Mouse (Mus musculus): ENCODE measurements around the gene Ric8b. TPM values are rescaled to one million over a fixed set of nuclear protein-coding genes. Genes with fewer than 3 reads are reported as not detected.

Gene Ric8b
- total RNA-seq, 2 experiments from 2014 or later: 57.5 to 57.7 TPM

DNA sequence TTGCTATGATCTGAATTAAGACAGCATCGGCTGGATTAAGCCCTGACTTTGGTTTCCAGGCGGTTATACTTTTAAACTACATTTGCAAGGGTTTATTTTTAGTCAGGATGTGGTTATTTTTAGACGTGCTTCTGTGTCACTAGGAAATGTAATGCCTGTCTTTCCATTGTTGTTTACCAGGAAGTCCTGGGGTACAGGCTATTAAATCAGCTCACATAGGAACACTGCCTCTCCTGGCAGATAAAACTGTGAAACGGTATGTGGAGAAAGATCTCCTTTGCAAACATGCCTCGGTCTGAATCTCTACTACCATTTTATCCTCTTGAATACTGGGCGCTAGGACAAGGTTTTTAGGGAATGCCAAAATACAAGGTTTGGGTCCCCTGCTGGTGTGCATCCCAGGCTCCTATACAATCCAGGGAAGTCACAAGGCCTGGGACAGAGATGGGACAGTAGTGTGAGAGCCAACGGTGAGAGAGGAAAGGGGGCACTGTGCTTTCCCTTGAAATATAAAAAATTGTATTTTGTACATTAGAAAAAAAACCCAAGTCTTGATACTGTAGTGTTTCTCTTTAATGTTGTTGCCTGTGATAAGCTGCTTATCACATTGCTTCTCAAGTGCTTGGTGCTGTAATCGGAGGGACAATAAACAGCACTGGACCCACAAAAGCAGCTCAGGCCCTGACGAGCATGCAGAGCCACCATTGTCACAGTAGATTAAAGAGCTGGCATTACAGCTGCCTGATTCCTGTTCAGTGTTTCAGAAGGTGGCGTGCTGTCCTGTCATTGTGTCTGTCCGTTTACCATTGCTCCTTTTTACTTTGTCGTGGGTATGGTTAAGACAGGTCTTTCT, 51.7 kb downstream of the Ric8b start:
- H3K27ac ChIP-seq: no peak overlapping the region
- DNase-seq (ENCODE audit: extremely low spot score in 1 of 2, low spot score in 2 of 2): no peak
- intact Hi-C loops (cut with DNase I): no loop called here
- no peak overlapping the region for H3K4me3 ChIP-seq
- no peak for TF ChIP-seq CTCF (IDR thresholded peaks at IDR 0.05)

DNA sequence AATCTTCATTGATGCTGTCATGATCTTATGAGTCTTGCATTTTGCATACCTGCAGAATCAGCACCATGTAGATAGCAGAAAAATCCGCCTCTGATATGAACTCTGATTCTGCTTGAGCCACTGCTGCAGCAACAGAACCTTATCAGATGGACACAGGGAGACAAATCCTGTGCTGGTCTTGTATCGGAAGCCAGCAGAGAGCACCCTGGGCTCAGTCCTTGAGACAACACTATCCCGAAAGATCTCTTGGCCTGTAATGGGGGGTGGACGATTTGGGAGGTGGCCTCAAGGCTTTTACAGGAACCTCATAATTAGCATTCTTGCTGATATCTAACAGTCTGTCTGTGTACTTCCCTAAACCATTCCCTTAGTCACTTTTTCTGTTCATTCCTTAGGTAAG, 57.8 kb downstream of the Ric8b start:
- intact Hi-C loops (cut with DNase I): no loop called here
- DNase-seq (ENCODE audit: extremely low spot score in 1 of 2, low spot score in 2 of 2): no peak
- Histone ChIP-seq H3K4me3 (no peak overlapping the region), H3K27ac (no peak overlapping the region)
- no peak for TF ChIP-seq CTCF (IDR thresholded peaks at IDR 0.05)

DNA sequence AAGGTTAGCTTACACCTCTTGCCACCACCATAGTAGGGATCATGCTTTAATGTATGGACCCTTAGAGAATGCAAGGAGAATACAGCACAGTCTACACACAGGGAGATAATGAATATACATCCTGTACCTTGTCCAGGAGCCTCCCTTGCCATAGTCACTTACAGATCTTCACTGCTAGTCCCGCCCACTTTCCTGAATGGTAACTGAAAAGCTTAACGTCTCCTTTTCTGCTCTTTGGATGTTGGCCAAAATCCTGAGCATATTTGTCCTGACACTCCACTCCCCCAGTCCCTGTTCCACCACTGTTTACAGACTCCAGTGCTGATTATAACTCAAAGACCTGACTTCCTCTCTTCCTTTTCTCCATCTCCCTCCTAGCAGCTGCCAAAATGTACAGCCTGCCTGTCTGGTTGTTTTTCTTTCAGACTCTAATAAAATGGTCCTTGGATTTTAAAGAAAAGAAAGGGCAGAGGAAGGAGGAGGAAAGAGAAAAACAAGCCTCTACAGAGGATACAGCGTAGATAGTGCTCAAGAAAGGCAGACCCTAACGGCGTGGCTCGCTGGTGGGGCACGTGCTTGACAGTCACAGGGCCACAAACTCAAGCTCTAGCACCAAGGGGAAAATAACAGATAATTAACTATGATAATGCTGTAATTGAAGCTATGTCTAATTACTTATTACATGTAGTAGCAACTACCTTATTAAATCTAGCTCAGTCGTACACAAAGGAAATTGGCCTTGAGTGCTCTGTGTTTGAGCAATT, 59.4 kb downstream of the Ric8b start:
- intact Hi-C loops (cut with DNase I): no loop called here
- no peak for DNase-seq (ENCODE audit: extremely low spot score in 1 of 2, low spot score in 2 of 2)
- no peak overlapping the region for H3K27ac ChIP-seq
- no peak overlapping the region for H3K4me3 ChIP-seq
- no peak for TF ChIP-seq CTCF (IDR thresholded peaks at IDR 0.05)

DNA sequence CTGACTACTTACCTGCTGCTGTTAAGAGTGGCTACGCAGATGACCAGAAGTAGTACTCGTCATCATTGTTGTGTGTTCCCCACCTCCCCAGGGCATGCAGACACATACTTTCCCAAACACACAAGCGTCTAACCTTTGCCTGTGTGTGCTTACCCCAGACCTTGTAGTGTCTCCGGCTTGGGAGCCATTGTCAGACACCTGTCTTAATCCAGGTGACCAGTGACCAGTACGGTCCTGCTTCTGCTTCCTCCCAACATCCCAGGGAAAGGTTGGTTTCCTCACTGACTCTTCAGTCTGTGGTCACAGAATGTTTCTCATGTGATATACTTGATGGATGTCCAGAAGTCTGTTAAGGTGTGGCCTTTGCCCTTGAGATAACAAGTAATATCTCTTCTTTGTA, 62.9 kb downstream of the Ric8b start:
- H3K4me3 ChIP-seq: no peak overlapping the region
- DNase-seq (ENCODE audit: extremely low spot score in 1 of 2, low spot score in 2 of 2): no peak
- no peak for TF ChIP-seq CTCF (IDR thresholded peaks at IDR 0.05)
- intact Hi-C loops (cut with DNase I): no loop called here
- no peak overlapping the region for H3K27ac ChIP-seq

DNA sequence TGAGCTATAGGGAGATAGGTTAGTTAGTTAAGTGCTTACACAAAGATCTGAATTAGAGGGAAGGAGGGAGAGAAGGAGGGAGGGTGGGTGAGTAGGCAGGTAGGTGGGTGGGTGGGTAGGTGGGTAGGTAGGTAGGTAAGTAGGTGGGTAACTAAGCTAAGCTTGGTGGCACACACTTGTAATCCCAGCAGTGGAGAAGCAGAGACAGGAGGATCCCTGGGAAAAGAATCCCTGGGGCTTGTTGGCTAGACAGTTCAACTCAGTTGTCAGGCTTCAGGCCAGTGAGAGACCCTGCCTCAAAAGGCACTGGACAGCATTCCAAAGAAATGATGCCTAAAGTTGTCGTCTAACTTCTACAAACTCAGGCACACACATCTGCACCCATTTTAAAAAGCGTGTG, 64.0 kb downstream of the Ric8b start:
- Histone ChIP-seq H3K4me3 (no peak overlapping the region), H3K27ac (no peak overlapping the region)
- intact Hi-C loops (cut with DNase I): no loop called here
- no peak for TF ChIP-seq CTCF (IDR thresholded peaks at IDR 0.05)
- no peak for DNase-seq (ENCODE audit: extremely low spot score in 1 of 2, low spot score in 2 of 2)

DNA sequence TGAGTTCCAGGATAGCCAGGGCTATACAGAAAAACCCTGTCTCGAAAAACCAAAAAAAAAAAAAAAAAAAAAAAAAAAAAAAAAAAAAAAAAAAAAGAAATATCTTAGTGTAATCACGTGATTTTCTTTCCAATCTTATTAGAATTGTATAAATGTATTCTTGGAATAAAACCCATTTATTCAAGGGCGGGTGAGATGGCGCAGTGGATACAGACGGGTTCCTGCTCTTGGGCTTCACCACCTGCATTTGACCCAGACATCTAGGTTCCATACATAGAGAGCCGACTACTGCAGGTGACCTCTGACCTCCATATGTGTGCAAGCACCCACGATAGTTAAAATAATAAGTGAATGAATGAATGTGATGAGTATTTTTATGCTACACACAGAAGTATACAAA, 65.3 kb downstream of the Ric8b start:
- Histone ChIP-seq H3K4me3 (no peak overlapping the region), H3K27ac (no peak overlapping the region)
- intact Hi-C loops (cut with DNase I): no loop called here
- no peak for TF ChIP-seq CTCF (IDR thresholded peaks at IDR 0.05)
- DNase-seq (ENCODE audit: extremely low spot score in 1 of 2, low spot score in 2 of 2): no peak

DNA sequence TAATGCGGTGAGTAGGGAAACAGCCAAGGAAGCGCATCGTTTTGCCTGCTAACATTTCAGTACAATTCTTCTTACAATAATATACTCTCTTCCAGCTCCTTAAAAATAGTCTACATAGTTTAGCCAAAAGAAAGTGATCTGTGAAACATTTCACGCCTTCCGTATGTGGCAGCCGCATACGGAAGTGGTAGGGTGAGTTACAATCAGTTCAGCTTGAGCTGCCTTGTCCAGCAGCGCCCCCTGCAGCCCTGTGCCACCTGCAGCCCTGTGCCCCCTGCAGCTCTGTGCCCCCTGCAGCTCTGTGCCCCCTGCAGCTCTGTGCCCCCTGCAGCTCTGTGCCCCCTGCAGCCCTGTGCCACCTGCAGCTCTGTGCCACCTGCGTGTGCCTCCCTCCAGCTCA, 68.5 kb downstream of the Ric8b start:
- H3K27ac ChIP-seq: no peak overlapping the region
- H3K4me3 ChIP-seq: no peak overlapping the region
- DNase-seq (ENCODE audit: extremely low spot score in 1 of 2, low spot score in 2 of 2): peak; percentile 49 to 71
- intact Hi-C loops (cut with DNase I): loop anchor here (1.0 to 5.0 kb wide), 3 partner anchors 151 to 339 kb away; no protein-coding TSS in a partner anchor
- peak; percentile 62 for TF ChIP-seq CTCF (IDR thresholded peaks at IDR 0.05)

DNA sequence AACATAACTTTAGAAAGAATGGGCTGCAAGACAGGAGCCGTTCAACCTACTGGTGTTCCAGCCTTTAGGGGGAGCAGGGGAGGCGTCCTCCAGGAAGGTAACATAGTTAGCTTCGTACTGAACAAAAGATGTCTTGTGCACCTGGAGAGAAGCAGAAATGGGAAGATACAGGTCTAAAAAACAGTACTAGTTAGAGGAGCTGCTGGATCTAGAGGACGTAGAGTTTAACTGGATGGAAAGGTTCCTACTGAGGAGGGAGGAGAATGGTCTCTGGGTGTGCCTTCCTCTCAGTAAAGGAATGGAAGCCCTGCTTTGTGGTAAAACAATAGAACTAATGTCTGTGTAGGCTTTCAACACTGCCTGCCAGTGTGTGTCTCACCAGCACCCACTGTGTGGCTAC, 70.2 kb downstream of the Ric8b start:
- intact Hi-C loops (cut with DNase I): loop anchor here (5.0 kb wide), 2 partner anchors 280 to 340 kb away; no protein-coding TSS in a partner anchor
- TF ChIP-seq CTCF (IDR thresholded peaks at IDR 0.05): peak; percentile 16; the same call in 1 of the 2 replicates
- Histone ChIP-seq H3K27ac (no peak overlapping the region), H3K4me3 (no peak overlapping the region)
- no peak for DNase-seq (ENCODE audit: extremely low spot score in 1 of 2, low spot score in 2 of 2)

DNA sequence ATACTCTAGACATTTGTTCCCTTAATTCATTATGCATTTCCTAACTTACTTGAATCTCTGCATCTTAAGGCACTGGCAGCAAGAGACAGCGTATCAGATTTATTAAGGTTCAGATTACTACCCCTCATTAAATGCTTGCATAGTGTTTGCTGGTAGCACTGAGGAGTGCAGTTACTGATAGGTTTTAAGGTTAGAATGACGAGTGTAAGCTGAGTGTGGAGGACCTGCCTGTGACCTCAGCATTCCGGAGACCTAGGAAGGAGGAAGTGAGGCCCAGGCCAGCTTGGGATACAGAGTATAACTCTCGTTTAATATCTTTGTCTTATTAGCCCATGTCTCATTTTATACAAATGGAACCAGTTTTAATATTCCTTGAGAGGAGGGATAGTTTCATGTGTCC, 71.2 kb downstream of the Ric8b start:
- H3K27ac ChIP-seq: no peak overlapping the region
- no peak overlapping the region for H3K4me3 ChIP-seq
- intact Hi-C loops (cut with DNase I): loop anchor here (5.0 kb wide), 2 partner anchors 281 to 341 kb away; no protein-coding TSS in a partner anchor
- TF ChIP-seq CTCF (IDR thresholded peaks at IDR 0.05): no peak
- DNase-seq (ENCODE audit: extremely low spot score in 1 of 2, low spot score in 2 of 2): no peak

DNA sequence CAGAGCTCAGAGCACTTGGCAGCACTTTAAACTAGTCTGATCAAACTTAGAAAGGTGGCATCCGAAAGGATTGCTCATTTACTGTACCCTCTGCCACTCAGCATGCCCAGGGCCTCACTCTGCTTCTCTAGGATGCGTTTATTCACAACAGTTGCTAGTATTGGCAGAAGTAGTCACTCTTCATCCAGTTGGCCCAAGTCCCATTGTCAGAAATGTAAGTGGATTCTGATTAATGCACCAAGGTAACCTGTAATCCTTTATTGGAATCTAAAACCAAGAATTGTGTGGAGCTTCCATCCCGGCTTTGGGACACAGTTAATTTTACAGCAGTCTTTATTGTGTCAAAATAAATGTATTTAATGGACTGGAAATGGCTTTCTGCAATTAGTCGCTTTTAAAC, 76.9 kb downstream of the Ric8b start:
- intact Hi-C loops (cut with DNase I): no loop called here
- no peak for DNase-seq (ENCODE audit: extremely low spot score in 1 of 2, low spot score in 2 of 2)
- no peak for TF ChIP-seq CTCF (IDR thresholded peaks at IDR 0.05)
- H3K27ac ChIP-seq: no peak overlapping the region
- no peak overlapping the region for H3K4me3 ChIP-seq

DNA sequence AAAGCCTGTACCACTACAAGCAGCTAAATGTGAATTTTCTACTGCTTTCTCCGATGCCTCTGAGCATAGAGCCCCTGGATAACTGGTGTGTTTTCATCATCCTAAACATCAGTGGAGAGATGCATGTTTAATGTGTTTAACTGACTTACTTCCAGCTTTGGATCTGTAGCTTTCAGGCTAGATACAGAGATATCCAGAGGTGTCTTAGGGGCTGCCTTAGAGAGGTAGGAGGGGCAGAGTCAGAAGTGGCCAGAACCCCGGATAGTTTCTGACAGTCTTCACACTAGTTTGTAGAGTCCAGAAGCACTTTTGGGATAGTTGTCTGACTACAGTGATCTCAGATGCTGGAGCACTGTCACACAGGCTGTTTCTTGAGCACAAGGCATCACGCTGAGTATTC, 77.6 kb downstream of the Ric8b start:
- no peak overlapping the region for H3K27ac ChIP-seq
- intact Hi-C loops (cut with DNase I): no loop called here
- no peak for DNase-seq (ENCODE audit: extremely low spot score in 1 of 2, low spot score in 2 of 2)
- TF ChIP-seq CTCF (IDR thresholded peaks at IDR 0.05): no peak
- H3K4me3 ChIP-seq: no peak overlapping the region

DNA sequence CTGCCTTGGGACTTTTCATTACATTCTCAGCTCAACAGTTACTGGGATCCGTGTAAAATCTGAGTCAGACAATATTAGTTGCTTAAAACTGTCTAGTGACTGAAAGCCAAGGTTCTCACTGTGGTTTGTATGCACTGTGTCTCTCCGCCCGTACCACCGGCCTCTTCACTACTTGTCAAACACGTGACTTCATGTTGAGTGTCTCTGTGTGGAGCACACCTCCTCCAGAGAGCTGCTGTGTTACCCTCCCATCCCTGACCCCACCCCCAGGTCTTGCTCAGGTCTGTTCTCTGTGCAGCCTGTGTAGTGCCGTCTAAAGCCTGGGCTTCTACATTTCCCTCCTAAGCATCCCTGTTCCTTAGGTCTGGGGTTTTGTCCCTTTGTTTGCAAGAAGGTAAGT, 79.0 kb downstream of the Ric8b start:
- no peak overlapping the region for H3K4me3 ChIP-seq
- no peak for DNase-seq (ENCODE audit: extremely low spot score in 1 of 2, low spot score in 2 of 2)
- no peak overlapping the region for H3K27ac ChIP-seq
- intact Hi-C loops (cut with DNase I): no loop called here
- no peak for TF ChIP-seq CTCF (IDR thresholded peaks at IDR 0.05)
